Mouse (Mus musculus) lung, adult 2 months (tissue): ENCODE measurements around the gene Plekhf1.

Experiments
- CTCF ChIP-seq: fragments of 200-500 bp; IDR thresholded peaks from 2 replicates; pipeline ENCODE4 v1.5.1; 2011; ENCODE audit warnings: mild to moderate bottlenecking, low read length, control low read depth; ENCODE audit not compliant: insufficient read depth
- POLR2A ChIP-seq: fragments of 200-500 bp; IDR thresholded peaks from 2 replicates; pipeline ENCODE4 v1.6.1; 2011; ENCODE audit warnings: low read depth, mild to moderate bottlenecking, control low read depth, low read length, borderline replicate concordance; ENCODE audit errors: extremely low read depth

GRCm38 (mm10) chr7:38179896-38180295 is 47.9 kb downstream of the Plekhf1 start:
- TF ChIP-seq CTCF (no peak), POLR2A (no peak)
